Mouse (Mus musculus) embryonic facial prominence, embryonic 11.5 days (tissue): Measurements from ENCODE around the gene Usp53. TPM values are rescaled to one million over a fixed set of nuclear protein-coding genes. Genes with fewer than 3 reads are reported as not detected.

Experiments used
- ATAC-seq: fragments of 200-750 bp; cut with Nextera tagmentation; replicated peaks from 2 replicates; pipeline ENCODE4 v1.8.0; 2017; ENCODE audit warnings: low read depth; ENCODE audit not compliant: insufficient number of reproducible peaks, low FRiP score, low TSS enrichment
- DNase-seq: peaks from one replicate; pipeline ENCODE4 v3.0.0-alpha.2; 2015; ENCODE audit warnings: low spot score
- H3K27ac ChIP-seq: fragments of 300-500 bp; sonication (generic); replicated peaks from 2 replicates; pipeline ENCODE4 v1.5.1; 2014; ENCODE audit warnings: mild to moderate bottlenecking, low read depth, low read length, control low read depth
- H3K27me3 ChIP-seq: fragments of 300-500 bp; sonication (generic); 2 replicates; pipeline ENCODE4 v1.6.1; 2014; ENCODE audit warnings: mild to moderate bottlenecking, low read length, moderate library complexity, mixed read lengths; ENCODE audit not compliant: control insufficient read depth, insufficient read depth
- H3K36me3 ChIP-seq: fragments of 300-500 bp; sonication (generic); replicated peaks from 2 replicates; pipeline ENCODE4 v1.6.1; 2014; ENCODE audit warnings: low read depth, mild to moderate bottlenecking, low read length, moderate library complexity, mixed read lengths; ENCODE audit not compliant: control insufficient read depth, insufficient read depth
- H3K4me1 ChIP-seq: fragments of 300-500 bp; sonication (generic); 2 replicates; pipeline ENCODE4 v1.6.1; 2014; ENCODE audit warnings: low read length, mixed read lengths; ENCODE audit not compliant: control insufficient read depth, insufficient read depth
- H3K4me2 ChIP-seq: fragments of 300-500 bp; sonication (generic); 2 replicates; pipeline ENCODE4 v1.6.1; 2014; ENCODE audit warnings: low read depth, mild to moderate bottlenecking, control low read depth, low read length, moderate library complexity
- H3K4me3 ChIP-seq: fragments of 300-500 bp; sonication (generic); 2 replicates; pipeline ENCODE4 v1.5.1; 2014; ENCODE audit warnings: low read depth, low read length, control low read depth
- H3K9ac ChIP-seq: fragments of 300-500 bp; sonication (generic); replicated peaks from 2 replicates; pipeline ENCODE4 v1.6.1; 2014; ENCODE audit warnings: mild to moderate bottlenecking, control low read depth, low read length
- H3K9me3 ChIP-seq: fragments of 300-500 bp; sonication (generic); replicated peaks from 2 replicates; pipeline ENCODE4 v1.6.1; 2016; ENCODE audit warnings: mild to moderate bottlenecking, low read length, inconsistent platforms, mixed read lengths; ENCODE audit not compliant: control insufficient read depth
- WGBS: fragments of 180-500 bp; shearing (Covaris S2); extraction: QIAGEN DNeasy Blood & Tissue Kit; methylation state at CpG from one replicate; pipeline ENCODE4 v1.1.7; 2014; 5-methylcytosine and 5-hydroxymethylcytosine counted together
- polyA plus RNA-seq: library from polyadenylated mRNA; unstranded; fragments of >200 nt; fragmentation: Nextera tagmentation; extraction: Ambion mirVana; gene quantifications from 2 replicates; pipeline ENCODE4 v1.2.1, GENCODE M21; 2014

Usp53 gene
- polyA plus RNA-seq, 1 experiment from 2014 or later = 4.8 TPM

GRCm38 (mm10) chr3:123001053-123001452 is 16.7 kb upstream of the Usp53 start:
- H3K4me2 ChIP-seq = no peak overlapping the region
- no peak overlapping the region for H3K4me3 ChIP-seq
- no peaks in the 10 kb centered on the region for H3K9me3 ChIP-seq
- H3K36me3 ChIP-seq = no peaks in the 10 kb centered on the region
- H3K27ac ChIP-seq = no peak overlapping the region
- no peaks in the 10 kb centered on the region for H3K4me1 ChIP-seq
- no peak for DNase-seq
- ATAC-seq = no peak
- WGBS = 74% methylated on average over 3 of the region's 3 CpGs
- H3K9ac ChIP-seq = no peak overlapping the region
- H3K27me3 ChIP-seq = no peaks in the 10 kb centered on the region

DNA sequence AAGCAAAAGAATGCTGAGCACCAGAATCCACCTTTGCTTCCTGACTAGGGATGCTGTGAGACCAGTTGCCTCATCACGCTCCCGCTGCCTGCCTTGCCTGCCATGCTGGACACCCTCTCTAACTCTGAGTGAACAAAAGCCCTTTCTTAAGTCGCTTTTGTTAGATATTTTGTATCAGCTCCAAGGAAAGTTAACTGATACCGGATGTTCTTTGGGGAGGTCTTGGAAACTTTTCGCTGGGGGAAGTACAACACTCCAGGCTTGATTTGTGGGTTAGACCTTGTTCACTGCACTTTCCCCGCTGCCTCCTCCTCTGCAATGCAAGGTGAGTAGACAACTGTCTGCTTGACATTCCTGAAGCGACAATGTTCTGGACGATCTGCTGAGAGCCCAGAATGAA is 14.2 kb upstream of the Usp53 start:
- H3K9me3 ChIP-seq = no peaks in the 10 kb centered on the region

DNA sequence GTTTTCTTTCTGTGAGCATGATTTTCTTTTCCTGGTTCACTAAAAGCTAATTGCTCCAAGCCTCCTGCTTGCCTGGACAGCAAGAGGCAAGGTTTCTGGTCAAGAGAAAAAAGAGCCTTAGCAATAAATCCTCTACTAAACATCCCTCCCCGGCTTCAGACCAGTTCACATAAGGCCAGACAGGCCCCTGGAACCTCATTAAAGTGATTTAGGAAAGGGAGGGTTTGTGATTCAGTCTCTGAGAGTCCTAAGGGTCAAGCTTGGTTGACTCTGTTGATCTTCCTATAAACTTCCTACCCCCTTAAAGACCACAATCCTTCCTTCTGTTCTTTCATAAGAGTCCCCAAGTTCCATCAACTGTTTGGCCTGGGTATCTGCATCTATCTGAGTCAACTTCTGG is 12.7 kb upstream of the Usp53 start:
- H3K4me3 ChIP-seq = no peak overlapping the region
- H3K36me3 ChIP-seq = no peaks in the 10 kb centered on the region
- no peak overlapping the region for H3K27ac ChIP-seq
- H3K9ac ChIP-seq = no peak overlapping the region
- 72% methylated on average over 1 of the region's 1 CpGs for WGBS
- H3K4me2 ChIP-seq = no peak overlapping the region
- no peak for DNase-seq
- no peaks in the 10 kb centered on the region for H3K4me1 ChIP-seq
- no peak for ATAC-seq
- H3K9me3 ChIP-seq = no peaks in the 10 kb centered on the region
- no peaks in the 10 kb centered on the region for H3K27me3 ChIP-seq

More for the DNA sequence above, 14.2 kb upstream of the Usp53 start:
- no peak overlapping the region for H3K9ac ChIP-seq
- no peak overlapping the region for H3K27ac ChIP-seq
- H3K36me3 ChIP-seq = no peaks in the 10 kb centered on the region
- ATAC-seq (no peak), DNase-seq (no peak)
- no peak overlapping the region for H3K4me3 ChIP-seq
- no peaks in the 10 kb centered on the region for H3K27me3 ChIP-seq
- H3K4me2 ChIP-seq = no peak overlapping the region
- 61% methylated on average over 8 of the region's 8 CpGs for WGBS
- no peaks in the 10 kb centered on the region for H3K4me1 ChIP-seq

DNA sequence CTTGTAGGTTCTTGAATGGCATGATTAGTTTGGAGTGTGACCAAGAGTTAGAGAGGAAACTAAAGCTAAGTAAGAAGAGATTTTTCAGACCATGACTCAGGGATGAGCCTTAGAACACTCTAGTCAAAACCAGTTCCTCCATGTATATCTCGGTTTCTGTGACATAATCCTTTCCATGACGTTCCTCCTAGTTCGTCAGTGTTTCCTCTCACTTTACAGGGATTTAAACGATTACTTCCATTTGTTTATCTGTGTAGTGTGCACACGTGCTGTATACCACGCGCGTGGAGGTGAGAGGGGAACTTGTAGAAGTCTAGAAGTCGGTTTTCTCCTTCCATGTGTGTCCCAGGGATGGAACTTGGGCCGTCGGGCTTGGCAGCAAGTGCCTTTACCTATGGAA is 2.6 kb upstream of the Usp53 start:
- 90% methylated on average over 11 of the region's 11 CpGs for WGBS
- no peaks in the 10 kb centered on the region for H3K9me3 ChIP-seq
- H3K4me3 ChIP-seq = no peak overlapping the region
- no peak overlapping the region for H3K9ac ChIP-seq
- DNase-seq (no peak), ATAC-seq (no peak)
- no peak overlapping the region for H3K4me2 ChIP-seq
- no peaks in the 10 kb centered on the region for H3K4me1 ChIP-seq
- no peaks in the 10 kb centered on the region for H3K27me3 ChIP-seq
- H3K36me3 ChIP-seq = no peaks in the 10 kb centered on the region
- H3K27ac ChIP-seq = no peak overlapping the region

DNA sequence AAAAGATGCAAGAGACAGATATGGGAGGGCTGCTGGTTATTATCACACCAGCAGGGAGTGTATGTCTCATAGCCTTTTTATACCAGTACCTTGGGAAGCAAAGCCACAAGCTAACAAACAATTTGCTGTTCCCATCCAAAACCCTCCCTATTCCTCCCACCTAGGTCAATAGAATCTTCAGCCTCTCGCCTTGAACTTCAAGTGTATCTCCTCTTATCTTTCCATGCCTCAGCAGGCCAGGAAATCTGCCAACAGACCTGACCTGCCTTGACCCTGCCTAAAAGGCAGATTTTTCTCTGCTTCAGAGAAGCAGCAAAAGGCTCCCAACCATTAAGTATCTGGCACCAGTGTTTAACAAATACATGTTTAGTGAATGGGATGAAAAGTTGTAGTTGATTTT is 2.1 kb upstream of the Usp53 start:
- no peak for DNase-seq
- H3K9ac ChIP-seq = no peak overlapping the region
- no peak overlapping the region for H3K4me3 ChIP-seq
- H3K9me3 ChIP-seq = no peaks in the 10 kb centered on the region
- no peak for ATAC-seq
- whole genome bisulfite sequencing = 56% methylated on average over 1 of the region's 1 CpGs
- H3K4me1 ChIP-seq = no peaks in the 10 kb centered on the region
- H3K4me2 ChIP-seq = no peak overlapping the region
- H3K36me3 ChIP-seq = no peaks in the 10 kb centered on the region
- H3K27ac ChIP-seq = no peak overlapping the region
- H3K27me3 ChIP-seq = no peaks in the 10 kb centered on the region

DNA sequence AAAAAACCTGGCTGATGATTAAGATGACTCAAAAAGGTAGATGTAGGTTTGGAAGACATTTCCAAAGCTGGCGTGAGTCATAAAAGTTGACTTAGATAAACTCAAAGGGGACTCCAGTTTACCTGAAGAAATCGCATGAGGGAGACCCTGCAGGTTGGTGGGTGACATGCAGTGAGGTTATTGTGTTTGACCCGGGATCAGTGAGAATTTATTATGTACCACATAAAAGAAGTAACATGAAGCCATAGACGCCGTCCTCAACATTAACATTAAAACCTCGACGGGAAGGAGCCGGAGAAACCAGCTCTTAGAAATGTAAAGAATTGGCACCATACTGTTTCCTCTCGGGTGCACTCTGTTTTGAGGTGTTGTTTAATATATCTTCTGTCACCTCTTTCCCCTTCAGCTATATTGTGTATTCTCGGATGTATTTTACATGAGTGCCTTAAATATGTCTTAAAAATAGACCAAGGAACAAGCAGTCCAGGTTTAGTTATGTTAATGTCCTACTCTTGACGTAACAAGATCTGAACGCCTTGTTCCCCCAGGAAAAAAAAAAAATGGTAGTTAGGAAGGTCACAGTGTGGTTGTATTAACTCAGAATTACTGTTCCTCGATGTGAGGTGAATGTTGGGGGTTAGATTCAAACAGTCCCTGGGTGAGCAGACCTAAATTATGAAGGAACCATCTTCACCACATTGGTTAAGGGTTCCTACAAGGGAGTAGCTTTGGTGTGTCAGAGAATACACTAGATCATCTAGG is 1.1 kb upstream of the Usp53 start:
- H3K4me1 ChIP-seq = no peaks in the 10 kb centered on the region
- 19% methylated on average over 13 of the region's 13 CpGs for WGBS
- H3K27me3 ChIP-seq = no peaks in the 10 kb centered on the region
- H3K9ac ChIP-seq = peak overlapping the region; percentile 96
- DNase-seq (peak; percentile 41), ATAC-seq (no peak)
- H3K36me3 ChIP-seq = no peaks in the 10 kb centered on the region
- H3K9me3 ChIP-seq = no peaks in the 10 kb centered on the region
- H3K27ac ChIP-seq = 0 out of 2 replicates have a peak overlapping the region, but pooled peaks have one; percentile 89
- H3K4me2 ChIP-seq = peak overlapping the region; percentile 52
- H3K4me3 ChIP-seq = peak overlapping the region; percentile 74

DNA sequence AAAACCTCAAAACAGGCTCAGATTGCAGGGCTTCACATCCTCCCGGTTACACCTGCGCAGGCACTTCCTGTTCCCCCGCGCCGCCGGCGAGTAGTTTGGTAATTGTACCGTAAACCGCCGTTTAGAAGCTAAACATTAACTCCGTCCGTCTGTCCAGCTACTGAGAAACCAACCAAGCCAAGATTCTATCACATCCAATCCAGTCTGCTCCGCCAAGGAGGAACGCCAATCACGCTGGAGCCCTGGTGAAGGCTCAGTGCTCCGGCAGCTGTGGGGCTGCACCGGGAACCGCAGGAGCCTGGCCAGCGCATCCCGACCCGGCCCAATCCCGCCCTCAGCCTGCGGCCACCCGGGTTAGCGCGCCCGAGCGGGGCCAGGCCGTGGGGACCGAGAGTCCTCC is 461 bp downstream of the Usp53 start:
- DNase-seq (peak; percentile 74), ATAC-seq (peak; percentile 86; the same call in 1 of the 2 replicates)
- Histone ChIP-seq H3K4me3 (peak overlapping the region; percentile 74), H3K36me3 (no peaks in the 10 kb centered on the region), H3K27me3 (no peaks in the 10 kb centered on the region), H3K4me1 (no peaks in the 10 kb centered on the region), H3K4me2 (peak overlapping the region; percentile 57), H3K9me3 (no peaks in the 10 kb centered on the region), H3K9ac (peak overlapping the region; percentile 51), H3K27ac (peak overlapping the region; percentile 68)
- under 1% methylated on average over 30 of the region's 30 CpGs for WGBS

DNA sequence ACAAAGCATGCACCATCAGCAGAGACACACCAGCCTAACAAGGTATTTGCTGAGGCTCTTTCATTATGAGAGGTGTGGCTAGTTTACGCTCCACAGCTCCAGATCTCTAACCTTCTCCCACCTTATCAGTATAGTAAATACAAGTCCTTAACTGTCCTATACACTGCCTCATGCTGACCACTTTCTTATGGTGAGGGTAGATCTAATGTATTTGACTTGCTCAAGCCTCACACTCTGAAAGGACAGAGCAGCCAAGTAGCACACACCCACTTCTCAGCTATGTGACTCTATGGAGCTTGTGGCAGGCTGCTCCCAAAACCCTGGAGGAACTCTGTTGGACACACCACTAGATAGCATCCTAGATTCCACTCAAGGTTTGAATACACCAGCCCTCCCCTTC is 8.3 kb downstream of the Usp53 start:
- H3K27ac ChIP-seq = no peak overlapping the region
- no peaks in the 10 kb centered on the region for H3K4me1 ChIP-seq
- ATAC-seq = no peak
- WGBS = 93% methylated on average over 1 of the region's 1 CpGs
- no peak overlapping the region for H3K4me2 ChIP-seq
- H3K4me3 ChIP-seq = no peak overlapping the region
- no peak overlapping the region for H3K9ac ChIP-seq
- no peaks in the 10 kb centered on the region for H3K9me3 ChIP-seq
- H3K27me3 ChIP-seq = no peaks in the 10 kb centered on the region
- H3K36me3 ChIP-seq = no peaks in the 10 kb centered on the region
- DNase-seq = no peak
